9 mouse cellular contexts compared by ENCODE assay signal in the genomic region with DNA sequence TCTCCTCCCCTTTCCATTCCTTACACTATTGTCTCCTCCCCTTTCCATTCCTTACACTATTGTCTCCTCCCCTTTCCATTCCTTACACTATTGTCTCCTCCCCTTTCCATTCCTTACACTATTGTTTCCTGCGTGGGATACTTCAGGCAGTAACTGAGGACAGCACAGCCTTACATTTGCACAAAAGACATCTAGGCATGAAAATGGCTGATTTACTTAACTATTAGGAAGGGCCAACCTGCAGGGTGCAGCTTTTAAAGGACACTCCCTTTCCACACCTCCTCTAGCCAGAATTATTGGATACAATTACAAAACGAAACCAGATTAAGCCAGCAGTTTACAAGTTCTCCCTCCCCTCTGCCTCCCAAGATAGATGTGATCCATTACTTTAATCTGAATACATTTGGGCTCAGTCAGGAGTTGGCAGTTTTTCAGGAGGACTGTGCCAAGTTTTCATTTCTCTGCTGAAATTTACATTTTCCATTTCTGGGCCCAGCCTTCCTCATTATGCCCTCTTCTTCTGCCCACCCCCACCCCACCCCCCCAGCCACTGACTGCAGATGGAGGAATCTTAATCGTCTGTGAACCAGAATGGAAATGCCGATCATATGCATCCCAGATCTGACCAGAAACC. TPM values are rescaled to one million over a fixed set of nuclear protein-coding genes. Genes with fewer than 3 reads are reported as not detected.
DNase-seq lines count a peak whose midpoint lies in the region; ATAC-seq lines count a peak whose summit lies in the region.
"Had no signal": no experiment of that assay in that cellular context is flagged by ENCODE, and none has a peak within 500 bp of the region (broad histone marks: within the 10 kb centered on the region; RNA-seq: fewer than 3 reads in every experiment).

No protein-coding gene starts in this region.

- no peaks in the 10 kb centered on the region for H3K27me3 ChIP-seq in forebrain, embryonic 14.5 days (replicated peaks; ENCODE audit: control insufficient read depth, insufficient read depth, low read length)
- no peaks in the 10 kb centered on the region for H3K27me3 ChIP-seq in forebrain, embryonic 12.5 days

- H3K27ac ChIP-seq in forebrain, embryonic 14.5 days (ENCODE audit: low read depth, low read length) = peak overlapping the region; percentile 68; the same call in 1 of the 2 replicates
- H3K27ac ChIP-seq in forebrain, embryonic 12.5 days = no peak overlapping the region
- H3K27ac ChIP-seq: macrophage had no signal

- no peaks in the 10 kb centered on the region for H3K9me3 ChIP-seq in forebrain, embryonic 14.5 days (replicated peaks; ENCODE audit: control insufficient read depth, low read length)
- no peaks in the 10 kb centered on the region for H3K9me3 ChIP-seq in forebrain, embryonic 12.5 days

- H3K36me3 ChIP-seq in forebrain, embryonic 14.5 days (ENCODE audit: control insufficient read depth, insufficient read depth, low read length) = no peaks in the 10 kb centered on the region
- no peaks in the 10 kb centered on the region for H3K36me3 ChIP-seq in forebrain, embryonic 12.5 days (replicated peaks)

- no peak overlapping the region for H3K4me2 ChIP-seq in forebrain, embryonic 14.5 days (ENCODE audit: low read length)
- H3K4me2 ChIP-seq in forebrain, embryonic 12.5 days = no peak overlapping the region

- 26% methylated on average over 4 of the region's 4 CpGs for WGBS in forebrain, embryonic 14.5 days
- WGBS in forebrain, embryonic 12.5 days = 61% methylated on average over 4 of the region's 4 CpGs

- H3K4me1 ChIP-seq in forebrain, embryonic 14.5 days (ENCODE audit: control insufficient read depth, insufficient read depth, low read length) = peaks cover 5% of the 10 kb centered on the region; the same call in 1 of the 2 replicates
- no peaks in the 10 kb centered on the region for H3K4me1 ChIP-seq in forebrain, embryonic 12.5 days

- peak; percentile 89 for DNase-seq in forebrain, embryonic 14.5 days (ENCODE audit: low spot score)
- DNase-seq in ovary, postnatal 14 days (ENCODE audit: low spot score) = peak; percentile 27
- no peak for DNase-seq in ovary, postnatal 10 days (ENCODE audit: low spot score)
- peak; percentile 55 to 63 for DNase-seq in left cerebral cortex, adult 18-20 months (ENCODE audit: low spot score in 2 of 2)
- peak; percentile 20 for DNase-seq in testis, postnatal 14 days (ENCODE audit: low spot score)
- DNase-seq in kidney, postnatal 14 days = no peak

- H3K9ac ChIP-seq in forebrain, embryonic 14.5 days (ENCODE audit: low read length) = no peak overlapping the region
- H3K9ac ChIP-seq in forebrain, embryonic 12.5 days = no peak overlapping the region

- no peak overlapping the region for H3K4me3 ChIP-seq in forebrain, embryonic 14.5 days (ENCODE audit: low read depth, low read length)
- no peak overlapping the region for H3K4me3 ChIP-seq in forebrain, embryonic 12.5 days (replicated peaks)

- ATAC-seq in forebrain, embryonic 14.5 days = peak; percentile 89
- no peak for ATAC-seq in forebrain, embryonic 12.5 days (ENCODE audit: low FRiP score)
- no peak for ATAC-seq in erythroblast, adult 5-6 weeks (replicated peaks; ENCODE audit: low FRiP score, poor library complexity, severe bottlenecking)

RNA-seq across cellular contexts. Expression of gene Fam126a, which starts 15.6 kb away (rescaled TPM):
- 38.2 and 46.2 TPM in 2 replicates for polyA plus RNA-seq in forebrain, embryonic 14.5 days (2014; fragmentation: Nextera tagmentation; extraction: Ambion mirVana)
- polyA plus RNA-seq in forebrain, embryonic 12.5 days (2016; fragmentation: Nextera tagmentation; extraction: Ambion mirVana) = 52.3 and 55.8 TPM in 2 replicates
- total RNA-seq in left cerebral cortex, adult 18-20 months (2021) = 10 to 100 TPM; 15.4 to 16.6 TPM
- 255 and 281 TPM in 2 replicates for total RNA-seq in erythroblast, adult 5-6 weeks (2015; ENCODE audit: low replicate concordance)
- 210 and 266 TPM in 2 replicates for total RNA-seq in erythroblast, adult 5-6 weeks (2017; ENCODE audit: low replicate concordance)

RNA-seq across cellular contexts. Expression of gene Klhl7, which starts 54.3 kb away (rescaled TPM):
- 184 and 217 TPM in 2 replicates for polyA plus RNA-seq in forebrain, embryonic 14.5 days (2014; fragmentation: Nextera tagmentation; extraction: Ambion mirVana)
- polyA plus RNA-seq in forebrain, embryonic 12.5 days (2016; fragmentation: Nextera tagmentation; extraction: Ambion mirVana) = 147 and 156 TPM in 2 replicates
- 10 to 100 TPM; 90.7 to 93.2 TPM for total RNA-seq in left cerebral cortex, adult 18-20 months (2021)
- total RNA-seq in erythroblast, adult 5-6 weeks (2015; ENCODE audit: low replicate concordance) = 129 and 174 TPM in 2 replicates
- total RNA-seq in erythroblast, adult 5-6 weeks (2017; ENCODE audit: low replicate concordance) = 149 and 157 TPM in 2 replicates

Comparison
In these comparisons a context has a peak if more than half of its experiments do, and no peak if none do; other contexts are left out.
1. DNase-seq: peak in forebrain, embryonic 14.5 days (single experiment), ovary, postnatal 14 days (single experiment), left cerebral cortex, adult 18-20 months (2 of 2) and testis, postnatal 14 days (single experiment); none in ovary, postnatal 10 days (single experiment) and kidney, postnatal 14 days (single experiment).
2. RNA of gene Fam126a, which starts 15.6 kb away (total RNA-seq): 210 to 281 TPM in erythroblast, adult 5-6 weeks; 15.4 to 16.6 TPM in left cerebral cortex, adult 18-20 months; every median in the first group is over 10 times any median in the second.